Mouse (Mus musculus) layer of hippocampus, adult 8-10 months (tissue): ENCODE results near the gene Rhox3e. TPM values are rescaled to one million over a fixed set of nuclear protein-coding genes. Genes with fewer than 3 reads are reported as not detected.
"Not testable (repeated sequence)": the region's sequence is repeated elsewhere in the genome, so short reads cannot be mapped to it uniquely, and the experiment has no call there.

Source experiments
- DNase-seq, 2 experiments: peaks; one replicate each; pipeline ENCODE4 v3.0.0; 2022; ENCODE audit warnings: low spot score in 2 of 2
- total RNA-seq, 4 experiments: library from RNA; stranded (reverse); gene quantifications; 2 replicates each; pipeline ENCODE4 v1.2.4; 2022

Gene Rhox3e
- not detected for total RNA-seq

DNA sequence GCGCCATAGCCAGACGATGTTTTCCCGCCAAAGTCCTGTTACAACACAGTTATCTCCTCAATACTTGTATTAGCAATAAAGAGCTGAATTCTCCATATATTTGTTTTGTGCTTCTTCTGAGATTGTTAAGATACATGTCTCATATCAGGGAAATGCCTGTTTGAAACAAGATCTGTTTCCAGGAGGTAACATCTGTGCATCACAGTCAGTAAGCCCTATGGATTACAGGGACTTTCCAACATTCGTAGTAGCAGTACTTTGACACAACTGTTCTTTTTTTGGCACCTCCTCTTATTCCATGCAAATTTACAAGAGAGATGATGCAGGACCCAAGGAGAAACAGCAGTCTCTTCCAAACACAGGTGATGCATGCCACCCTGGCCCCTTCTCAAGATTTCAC, at the start of gene Rhox3e:
Gene Rhox3e, plus strand, starts transcription at position 301 of the 400 bp plus-strand sequence.
- not testable (repeated sequence) for DNase-seq

DNA sequence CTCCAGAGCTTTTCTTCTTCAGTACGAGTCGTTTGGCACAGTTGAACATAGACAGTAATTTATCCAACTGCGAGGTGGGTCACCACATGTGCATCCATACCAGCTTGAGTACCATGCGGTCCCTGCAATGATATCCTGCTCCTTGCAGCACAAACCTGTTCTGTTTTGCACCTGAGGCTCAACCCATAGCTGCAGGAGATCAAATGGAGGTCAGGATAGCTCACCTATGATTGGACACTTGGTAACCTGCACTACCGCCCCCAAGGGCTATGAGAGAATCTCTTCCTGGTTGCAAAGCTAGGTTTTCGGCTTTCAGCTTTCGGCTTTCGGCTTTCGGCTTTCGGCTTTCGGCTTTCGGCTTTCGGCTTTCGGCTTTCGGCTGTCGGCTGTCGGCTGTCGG, 27.8 kb upstream of the Rhox3e start, which contains the start of gene Rhox4d:
Gene Rhox4d, plus strand, starts transcription at position 301 of the 400 bp plus-strand sequence.
- not testable (repeated sequence) for DNase-seq

DNA sequence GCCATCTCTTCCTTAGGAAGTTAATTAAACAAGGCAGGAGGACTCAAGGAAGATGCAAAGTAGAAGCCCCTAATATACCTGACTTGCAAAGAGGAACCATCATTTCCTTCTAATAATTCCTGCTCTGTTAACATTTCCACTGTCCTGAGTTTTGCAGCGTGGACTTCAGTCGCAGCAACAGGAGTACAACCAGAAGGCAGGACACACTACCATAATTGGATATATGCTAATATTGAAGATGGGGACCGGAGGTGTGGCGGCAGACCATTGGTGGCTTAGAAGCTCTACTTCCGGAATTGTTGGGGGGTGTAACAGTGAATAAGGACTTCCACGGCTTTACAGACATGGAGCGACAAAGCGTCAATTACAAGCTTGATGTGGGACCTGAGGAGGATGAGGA, 11.7 kb upstream of the Rhox3e start, which contains the start of gene Rhox2e:
Gene Rhox2e, plus strand, starts transcription at position 301 of the 400 bp plus-strand sequence.
- DNase-seq, result not testable (repeated sequence)

DNA sequence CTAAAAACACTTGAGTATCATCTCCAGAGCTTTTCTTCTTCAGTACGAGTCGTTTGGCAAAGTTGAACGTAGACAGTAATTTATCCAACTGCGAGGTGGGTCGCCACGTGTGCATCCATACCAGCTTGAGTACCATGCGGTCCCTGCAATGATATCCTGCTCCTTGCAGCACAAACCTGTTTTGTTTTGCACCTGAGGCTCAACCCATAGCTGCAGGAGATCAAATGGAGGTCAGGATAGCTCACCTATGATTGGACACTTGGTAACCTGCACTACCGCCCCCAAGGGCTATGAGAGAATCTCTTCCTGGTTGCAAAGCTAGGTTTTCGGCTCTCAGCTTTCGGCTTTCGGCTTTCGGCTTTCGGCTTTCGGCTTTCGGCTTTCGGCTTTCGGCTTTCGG, 15.3 kb downstream of the Rhox3e start, which contains the start of gene Rhox4e:
Gene Rhox4e, plus strand, starts transcription at position 301 of the 400 bp plus-strand sequence.
- not testable (repeated sequence) for DNase-seq

DNA sequence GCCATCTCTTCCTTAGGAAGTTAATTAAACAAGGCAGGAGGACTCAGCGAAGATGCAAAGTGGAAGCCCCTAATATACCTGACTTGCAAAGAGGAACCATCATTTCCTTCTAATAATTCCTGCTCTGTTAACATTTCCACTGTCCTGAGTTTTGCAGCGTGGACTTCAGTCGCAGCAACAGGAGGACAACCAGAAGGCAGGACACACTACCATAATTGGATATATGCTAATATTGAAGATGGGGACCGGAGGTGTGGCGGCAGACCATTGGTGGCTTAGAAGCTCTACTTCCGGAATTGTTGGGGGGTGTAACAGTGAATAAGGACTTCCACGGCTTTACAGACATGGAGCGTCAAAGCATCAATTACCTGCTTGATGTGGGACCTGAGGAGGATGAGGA, 29.3 kb downstream of the Rhox3e start, which contains the start of gene Rhox2f:
Gene Rhox2f, plus strand, starts transcription at position 301 of the 400 bp plus-strand sequence.
- DNase-seq, result not testable (repeated sequence)

DNA sequence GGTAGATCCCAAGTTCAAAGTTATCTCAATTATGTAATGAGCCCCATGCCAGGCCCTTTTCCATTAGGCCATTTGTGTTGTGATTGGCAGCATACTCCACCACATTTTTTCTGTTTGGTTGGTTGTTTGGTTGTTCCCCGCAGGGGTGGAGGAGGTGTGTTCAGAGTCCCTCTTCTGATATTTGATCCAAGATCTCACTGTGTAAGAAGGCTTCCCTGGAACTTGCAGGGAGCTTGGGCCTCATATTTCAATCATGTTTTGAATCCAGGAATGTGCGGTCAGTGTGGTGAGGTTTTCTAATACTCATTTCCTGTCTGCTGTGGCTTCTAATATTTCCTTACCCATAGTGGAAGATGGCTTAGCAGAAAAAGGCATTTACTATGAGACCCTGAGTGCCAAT, 30.8 kb downstream of the Rhox3e start:
- not testable (repeated sequence) for DNase-seq

DNA sequence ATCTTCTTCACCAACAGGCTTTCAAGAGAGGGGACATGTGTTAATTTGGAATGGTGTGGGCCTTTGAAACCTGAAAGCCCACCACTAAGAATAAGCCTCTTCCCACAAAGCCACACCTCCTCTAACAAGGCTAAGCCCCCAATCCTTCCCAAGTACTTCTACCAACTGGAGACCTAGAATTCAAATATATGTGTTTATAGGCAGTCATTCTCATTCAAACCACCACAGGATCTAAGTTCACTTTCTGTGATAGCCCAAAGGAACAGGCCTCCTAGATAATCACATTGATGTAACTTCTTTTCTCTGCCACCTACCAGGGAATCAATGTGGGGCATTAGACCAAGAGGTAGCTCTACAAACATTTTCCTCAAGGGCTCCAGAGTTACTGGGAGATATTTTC, 38.9 kb downstream of the Rhox3e start, which contains the start of gene Rhox3f:
Gene Rhox3f, plus strand, starts transcription at position 301 of the 400 bp plus-strand sequence.
- DNase-seq, result not testable (repeated sequence)

Other genes with a start within 250 kb of the Rhox3e start
- gene Rhox3a2, start 162.0 kb upstream of the Rhox3e start, total RNA-seq, result not detected
- not detected for gene Rhox4a2, start 151.2 kb upstream of the Rhox3e start, total RNA-seq
- gene Rhox2b, start 130.0 kb upstream of the Rhox3e start, total RNA-seq, result not detected
- not detected for gene Rhox4b, start 109.5 kb upstream of the Rhox3e start, total RNA-seq
- not detected for gene Rhox2c, start 88.3 kb upstream of the Rhox3e start, total RNA-seq
- gene Rhox3c, start 83.4 kb upstream of the Rhox3e start, total RNA-seq, result not detected
- not detected for gene Rhox4c, start 61.7 kb upstream of the Rhox3e start, total RNA-seq
- not detected for gene Rhox2d, start 48.6 kb upstream of the Rhox3e start, total RNA-seq
- gene Rhox4d, start 27.7 kb upstream of the Rhox3e start, total RNA-seq, result not detected
- gene Rhox2e, start 11.6 kb upstream of the Rhox3e start, total RNA-seq, result not detected
- not detected for gene Rhox4e, start 15.4 kb downstream of the Rhox3e start, total RNA-seq
- gene Rhox2f, start 29.4 kb downstream of the Rhox3e start, total RNA-seq, result not detected
- gene Rhox3f, start 39.0 kb downstream of the Rhox3e start, total RNA-seq, result not detected
- gene Rhox4f, start 65.7 kb downstream of the Rhox3e start, total RNA-seq, result not detected
- not detected for gene Rhox3g, start 86.6 kb downstream of the Rhox3e start, total RNA-seq
- not detected for gene Rhox2g, start 101.5 kb downstream of the Rhox3e start, total RNA-seq
- not detected for gene Rhox4g, start 109.3 kb downstream of the Rhox3e start, total RNA-seq
- gene Rhox3h, start 126.7 kb downstream of the Rhox3e start, total RNA-seq, result not detected
- not detected for gene Rhox2h, start 131.3 kb downstream of the Rhox3e start, total RNA-seq